14 mouse cellular contexts compared by ENCODE assay signal in genomic region chr5:114978473-114978872, GRCm38 (mm10). TPM values are rescaled to one million over a fixed set of nuclear protein-coding genes. Genes with fewer than 3 reads are reported as not detected.
DNase-seq lines count a peak whose midpoint lies in the region; ATAC-seq and TF ChIP-seq lines count a peak whose summit lies in the region.
"Had no signal": no experiment of that assay in that cellular context is flagged by ENCODE, and none has a peak within 500 bp of the region (broad histone marks: within the 10 kb centered on the region; RNA-seq: fewer than 3 reads in every experiment).

No protein-coding gene starts in this region.

- no peak for ATAC-seq in heart, embryonic 13.5 days (ENCODE audit: extremely low read depth, insufficient number of reproducible peaks, low FRiP score, low TSS enrichment)
- no peak for ATAC-seq in liver, embryonic 14.5 days (ENCODE audit: insufficient read depth)
- ATAC-seq in monocyte, adult 5-6 weeks (replicated peaks; ENCODE audit: insufficient number of reproducible peaks, low FRiP score, low TSS enrichment, poor library complexity, severe bottlenecking): no peak

- no peaks in the 10 kb centered on the region for H3K9me3 ChIP-seq in heart, embryonic 13.5 days
- H3K9me3 ChIP-seq in liver, embryonic 14.5 days (ENCODE audit: control insufficient read depth, low read length): no peaks in the 10 kb centered on the region
- H3K9me3 ChIP-seq: forebrain, embryonic 13.5 days had no signal

- H3K36me3 ChIP-seq in heart, embryonic 13.5 days: no peaks in the 10 kb centered on the region
- no peaks in the 10 kb centered on the region for H3K36me3 ChIP-seq in liver, embryonic 14.5 days (replicated peaks; ENCODE audit: control insufficient read depth, insufficient read depth, low read depth)

- H3K4me1 ChIP-seq in heart, embryonic 13.5 days: peaks cover 16% of the 10 kb centered on the region
- peaks cover 11 to 13% of the 10 kb centered on the region in 2 experiments; a peak in 3 of 4 replicates for H3K4me1 ChIP-seq in liver, embryonic 14.5 days (replicated peaks; ENCODE audit: control insufficient read depth in 2 of 2, insufficient read depth in 2 of 2, low read length in 1 of 2)

- no peak overlapping the region for H3K4me2 ChIP-seq in heart, embryonic 13.5 days
- H3K4me2 ChIP-seq in liver, embryonic 14.5 days (ENCODE audit: low read depth): peak overlapping the region; percentile 98; the same call in 1 of the 2 replicates

- TF ChIP-seq EP300 in liver, embryonic 14.5 days (IDR thresholded peaks at IDR 0.05; ENCODE audit: low read depth): no peak

- peak overlapping the region; percentile 61; the same call in 1 of the 2 replicates for H3K4me3 ChIP-seq in heart, embryonic 13.5 days
- no peak overlapping the region for H3K4me3 ChIP-seq in liver, embryonic 14.5 days (ENCODE audit: insufficient read depth in 1 of 2, low read depth in 2 of 2, low read length in 2 of 2)

- no peak for TF ChIP-seq CTCF in liver, embryonic 14.5 days (IDR thresholded peaks at IDR 0.05; ENCODE audit: low read depth)

- no peak for DNase-seq in heart, postnatal 14 days
- peak; percentile 42 for DNase-seq in lung, postnatal 10 days
- no peak for DNase-seq in lung, postnatal 25 days (ENCODE audit: low spot score)
- peak; percentile 19 for DNase-seq in cerebellum, adult 9-10 months
- DNase-seq in liver, embryonic 14.5 days (ENCODE audit: low read depth in 3 of 3, low spot score in 3 of 3): no peak
- DNase-seq in spleen, adult 12 weeks (ENCODE audit: low spot score): no peak

- no peak overlapping the region for H3K27ac ChIP-seq in heart, embryonic 13.5 days (replicated peaks)
- H3K27ac ChIP-seq in liver, embryonic 14.5 days: no peak overlapping the region
- H3K27ac ChIP-seq: forebrain, embryonic 13.5 days; kidney, postnatal 0 days had no signal

- H3K9ac ChIP-seq in heart, embryonic 13.5 days: no peak overlapping the region
- H3K9ac ChIP-seq in liver, embryonic 14.5 days (replicated peaks): no peak overlapping the region; the same call in 1 of the 2 replicates
- H3K9ac ChIP-seq: forebrain, embryonic 13.5 days had no signal

- 63% methylated on average over 11 of the region's 11 CpGs for WGBS in heart, embryonic 13.5 days
- WGBS in liver, embryonic 14.5 days (ENCODE audit: insufficient replicate concordance): 60% methylated on average over 11 of the region's 11 CpGs

- H3K27me3 ChIP-seq in heart, embryonic 13.5 days (replicated peaks): no peaks in the 10 kb centered on the region
- no peaks in the 10 kb centered on the region for H3K27me3 ChIP-seq in liver, embryonic 14.5 days (ENCODE audit: control insufficient read depth, insufficient read depth, low read length)
- H3K27me3 ChIP-seq: CH12.LX; forebrain, embryonic 13.5 days had no signal

- intact Hi-C loops in heart, postnatal 14 days (cut with DNase I): loop anchor here (5.0 kb wide), 1 partner anchor 209 kb away; no protein-coding TSS in a partner anchor

RNA-seq across cellular contexts. Expression of gene Hnf1a, which starts 7.6 kb away (rescaled TPM):
- polyA plus RNA-seq in heart, embryonic 13.5 days (2015; fragmentation: Nextera tagmentation; extraction: Ambion mirVana): 0.13 and 0.17 TPM in 2 replicates
- under 1 TPM in 1 of 2 experiments, not detected in 1; 0.10 TPM for total RNA-seq in heart, postnatal 14 days (2021)
- polyA plus RNA-seq in liver, embryonic 14.5 days (2012; rRNA removed): 1.2 and 1.6 TPM in 2 replicates
- polyA plus RNA-seq in liver, embryonic 14.5 days (2014; fragmentation: Nextera tagmentation; extraction: Ambion mirVana): 0.86 and 1.5 TPM in 2 replicates
- total RNA-seq in monocyte, adult 5-6 weeks (2017): not detected in 3 replicates
- total RNA-seq: CH12.LX; left cerebral cortex, postnatal 36 days; midbrain, postnatal 0 days had no signal
- polyA plus RNA-seq: heart, embryonic 11.5 days had no signal

RNA-seq across cellular contexts. Expression of gene Sppl3, which starts 32.5 kb away (rescaled TPM):
- 6.5 and 6.9 TPM in 2 replicates for polyA plus RNA-seq in heart, embryonic 13.5 days (2015; fragmentation: Nextera tagmentation; extraction: Ambion mirVana)
- total RNA-seq in heart, postnatal 14 days (2021): 10 to 100 TPM; 40.6 to 42.5 TPM
- 17.2 and 17.6 TPM in 2 replicates for polyA plus RNA-seq in liver, embryonic 14.5 days (2012; rRNA removed)
- polyA plus RNA-seq in liver, embryonic 14.5 days (2014; fragmentation: Nextera tagmentation; extraction: Ambion mirVana): 5.4 and 7.0 TPM in 2 replicates
- total RNA-seq in monocyte, adult 5-6 weeks (2017): 29.9 to 52.1 TPM (median 44.8 TPM) in 3 replicates

RNA-seq across cellular contexts. Expression of gene 2210016L21Rik, which starts 36.5 kb away (rescaled TPM):
- polyA plus RNA-seq in heart, embryonic 13.5 days (2015; fragmentation: Nextera tagmentation; extraction: Ambion mirVana): 37.4 and 40.6 TPM in 2 replicates
- total RNA-seq in heart, postnatal 14 days (2021): 10 to 100 TPM; 28.6 to 31.2 TPM
- 5.6 and 8.1 TPM in 2 replicates for polyA plus RNA-seq in liver, embryonic 14.5 days (2012; rRNA removed)
- polyA plus RNA-seq in liver, embryonic 14.5 days (2014; fragmentation: Nextera tagmentation; extraction: Ambion mirVana): 11.3 and 12.3 TPM in 2 replicates
- total RNA-seq in monocyte, adult 5-6 weeks (2017): 4.2 to 13.3 TPM (median 8.5 TPM) in 3 replicates

RNA-seq across cellular contexts. Expression of gene Oasl1, which starts 55.4 kb away (rescaled TPM):
- polyA plus RNA-seq in heart, embryonic 13.5 days (2015; fragmentation: Nextera tagmentation; extraction: Ambion mirVana): 0.56 and 0.67 TPM in 2 replicates
- under 1 TPM in 1 of 2 experiments, not detected in 1; 0.83 TPM for total RNA-seq in heart, postnatal 14 days (2021)
- 0.44 and 0.50 TPM in 2 replicates for polyA plus RNA-seq in liver, embryonic 14.5 days (2012; rRNA removed)
- polyA plus RNA-seq in liver, embryonic 14.5 days (2014; fragmentation: Nextera tagmentation; extraction: Ambion mirVana): 0.23 and 0.32 TPM in 2 replicates
- 0.95 to 2.6 TPM (median 1.5 TPM) in 3 replicates for total RNA-seq in monocyte, adult 5-6 weeks (2017)
- total RNA-seq: CH12.LX; left cerebral cortex, postnatal 36 days had no signal

Comparison
In these comparisons a context has a peak if more than half of its experiments do, and no peak if none do; other contexts are left out.
1. DNase-seq: peak in lung, postnatal 10 days (single experiment) and cerebellum, adult 9-10 months (single experiment); none in heart, postnatal 14 days (0 of 2), lung, postnatal 25 days (single experiment), liver, embryonic 14.5 days (0 of 3) and spleen, adult 12 weeks (single experiment).